Mouse (Mus musculus): ENCODE data around the gene Kcnab1. TPM values are rescaled to one million over a fixed set of nuclear protein-coding genes. Genes with fewer than 3 reads are reported as not detected.

Kcnab1 gene
- polyA plus RNA-seq, 1 experiment: 0.07 TPM

- no peaks in the 10 kb centered on the region for H3K36me3 ChIP-seq (ENCODE audit: control insufficient read depth, insufficient read depth)
- no peaks in the 10 kb centered on the region for H3K79me3 ChIP-seq (ENCODE audit: low read depth)
- no peak overlapping the region for H3K4me3 ChIP-seq (ENCODE audit: insufficient read depth, poor library complexity, severe bottlenecking)
- no peak overlapping the region for H3ac ChIP-seq (ENCODE audit: control insufficient read depth, insufficient read length, low read depth)
- H3K79me2 ChIP-seq (ENCODE audit: control insufficient read depth, insufficient read depth): no peaks in the 10 kb centered on the region
- no peaks in the 10 kb centered on the region for H3K27me3 ChIP-seq (ENCODE audit: control insufficient read depth, insufficient read depth, insufficient read length)
- TF ChIP-seq MYOG (IDR thresholded peaks at IDR 0.05; ENCODE audit: control insufficient read depth, extremely low read depth, insufficient read length): no peak
- TF ChIP-seq MAX (IDR thresholded peaks at IDR 0.05): no peak
- no peak for TF ChIP-seq FOSL1 (IDR thresholded peaks at IDR 0.05; ENCODE audit: insufficient read depth, low read length, poor library complexity, severe bottlenecking)
- no peak for TF ChIP-seq USF1 (IDR thresholded peaks at IDR 0.05; ENCODE audit: low read depth)
- no peak for TF ChIP-seq CTCF (IDR thresholded peaks at IDR 0.05; ENCODE audit: control insufficient read depth, insufficient read depth, insufficient read length)
- TF ChIP-seq MYOD1 (IDR thresholded peaks at IDR 0.05; ENCODE audit: control insufficient read depth, insufficient read length, low read depth): no peak
- TF ChIP-seq CEBPB (IDR thresholded peaks at IDR 0.05; ENCODE audit: low read depth): no peak
Observed at GRCm38 (mm10) chr3:65262506-65263422, 153.6 kb downstream of the Kcnab1 start.

- Histone ChIP-seq H3K36me3 (ENCODE audit: control insufficient read depth, insufficient read depth) (no peaks in the 10 kb centered on the region), H3K79me3 (ENCODE audit: low read depth) (no peaks in the 10 kb centered on the region), H3ac (ENCODE audit: control insufficient read depth, insufficient read length, low read depth) (no peak overlapping the region), H3K79me2 (ENCODE audit: control insufficient read depth, insufficient read depth) (no peaks in the 10 kb centered on the region), H3K4me3 (ENCODE audit: insufficient read depth, poor library complexity, severe bottlenecking) (no peak overlapping the region), H3K27me3 (ENCODE audit: control insufficient read depth, insufficient read depth, insufficient read length) (no peaks in the 10 kb centered on the region)
- no peak for TF ChIP-seq MYOG (IDR thresholded peaks at IDR 0.05; ENCODE audit: control insufficient read depth, extremely low read depth, insufficient read length)
- no peak for TF ChIP-seq USF1 (IDR thresholded peaks at IDR 0.05; ENCODE audit: low read depth)
- TF ChIP-seq CTCF (IDR thresholded peaks at IDR 0.05; ENCODE audit: control insufficient read depth, insufficient read depth, insufficient read length): no peak
- no peak for TF ChIP-seq MYOD1 (IDR thresholded peaks at IDR 0.05; ENCODE audit: control insufficient read depth, insufficient read length, low read depth)
- no peak for TF ChIP-seq CEBPB (IDR thresholded peaks at IDR 0.05; ENCODE audit: low read depth)
- no peak for TF ChIP-seq MAX (IDR thresholded peaks at IDR 0.05)
- no peak for TF ChIP-seq FOSL1 (IDR thresholded peaks at IDR 0.05; ENCODE audit: insufficient read depth, low read length, poor library complexity, severe bottlenecking)
Observed at GRCm38 (mm10) chr3:65273317-65273716, 164.1 kb downstream of the Kcnab1 start.

GRCm38 (mm10) chr3:65277777-65278176, 168.6 kb downstream of the Kcnab1 start:
- no peaks in the 10 kb centered on the region for H3K27me3 ChIP-seq (ENCODE audit: control insufficient read depth, insufficient read depth, insufficient read length)

GRCm38 (mm10) chr3:65283366-65283765, 174.2 kb downstream of the Kcnab1 start:
- Histone ChIP-seq H3ac (ENCODE audit: control insufficient read depth, insufficient read length, low read depth) (no peak overlapping the region), H3K27me3 (ENCODE audit: control insufficient read depth, insufficient read depth, insufficient read length) (no peaks in the 10 kb centered on the region), H3K4me3 (ENCODE audit: insufficient read depth, poor library complexity, severe bottlenecking) (no peak overlapping the region), H3K36me3 (ENCODE audit: control insufficient read depth, insufficient read depth) (no peaks in the 10 kb centered on the region), H3K79me2 (ENCODE audit: control insufficient read depth, insufficient read depth) (no peaks in the 10 kb centered on the region), H3K79me3 (ENCODE audit: low read depth) (no peaks in the 10 kb centered on the region)
- no peak for TF ChIP-seq MYOD1 (IDR thresholded peaks at IDR 0.05; ENCODE audit: control insufficient read depth, insufficient read length, low read depth)
- TF ChIP-seq CTCF (IDR thresholded peaks at IDR 0.05; ENCODE audit: control insufficient read depth, insufficient read depth, insufficient read length): no peak
- no peak for TF ChIP-seq CEBPB (IDR thresholded peaks at IDR 0.05; ENCODE audit: low read depth)
- TF ChIP-seq MYOG (IDR thresholded peaks at IDR 0.05; ENCODE audit: control insufficient read depth, extremely low read depth, insufficient read length): no peak
- no peak for TF ChIP-seq USF1 (IDR thresholded peaks at IDR 0.05; ENCODE audit: low read depth)
- TF ChIP-seq FOSL1 (IDR thresholded peaks at IDR 0.05; ENCODE audit: insufficient read depth, low read length, poor library complexity, severe bottlenecking): no peak
- TF ChIP-seq MAX (IDR thresholded peaks at IDR 0.05): no peak

More at GRCm38 (mm10) chr3:65277777-65278176, 168.6 kb downstream of the Kcnab1 start:
- H3K4me3 ChIP-seq (ENCODE audit: insufficient read depth, poor library complexity, severe bottlenecking): no peak overlapping the region
- no peaks in the 10 kb centered on the region for H3K79me2 ChIP-seq (ENCODE audit: control insufficient read depth, insufficient read depth)
- no peak overlapping the region for H3ac ChIP-seq (ENCODE audit: control insufficient read depth, insufficient read length, low read depth)
- TF ChIP-seq MYOD1 (IDR thresholded peaks at IDR 0.05; ENCODE audit: control insufficient read depth, insufficient read length, low read depth) (no peak), USF1 (IDR thresholded peaks at IDR 0.05; ENCODE audit: low read depth) (no peak), MYOG (IDR thresholded peaks at IDR 0.05; ENCODE audit: control insufficient read depth, extremely low read depth, insufficient read length) (no peak), CEBPB (IDR thresholded peaks at IDR 0.05; ENCODE audit: low read depth) (no peak), MAX (IDR thresholded peaks at IDR 0.05) (no peak), FOSL1 (IDR thresholded peaks at IDR 0.05; ENCODE audit: insufficient read depth, low read length, poor library complexity, severe bottlenecking) (no peak), CTCF (IDR thresholded peaks at IDR 0.05; ENCODE audit: control insufficient read depth, insufficient read depth, insufficient read length) (no peak)
- H3K36me3 ChIP-seq (ENCODE audit: control insufficient read depth, insufficient read depth): no peaks in the 10 kb centered on the region
- H3K79me3 ChIP-seq (ENCODE audit: low read depth): no peaks in the 10 kb centered on the region

- TF ChIP-seq USF1 (IDR thresholded peaks at IDR 0.05; ENCODE audit: low read depth) (no peak), MAX (IDR thresholded peaks at IDR 0.05) (no peak), MYOD1 (IDR thresholded peaks at IDR 0.05; ENCODE audit: control insufficient read depth, insufficient read length, low read depth) (no peak), CTCF (IDR thresholded peaks at IDR 0.05; ENCODE audit: control insufficient read depth, insufficient read depth, insufficient read length) (no peak), CEBPB (IDR thresholded peaks at IDR 0.05; ENCODE audit: low read depth) (no peak), MYOG (IDR thresholded peaks at IDR 0.05; ENCODE audit: control insufficient read depth, extremely low read depth, insufficient read length) (no peak), FOSL1 (IDR thresholded peaks at IDR 0.05; ENCODE audit: insufficient read depth, low read length, poor library complexity, severe bottlenecking) (no peak)
- H3K79me2 ChIP-seq (ENCODE audit: control insufficient read depth, insufficient read depth): no peaks in the 10 kb centered on the region
- no peaks in the 10 kb centered on the region for H3K36me3 ChIP-seq (ENCODE audit: control insufficient read depth, insufficient read depth)
- no peaks in the 10 kb centered on the region for H3K79me3 ChIP-seq (ENCODE audit: low read depth)
- no peak overlapping the region for H3K4me3 ChIP-seq (ENCODE audit: insufficient read depth, poor library complexity, severe bottlenecking)
- no peaks in the 10 kb centered on the region for H3K27me3 ChIP-seq (ENCODE audit: control insufficient read depth, insufficient read depth, insufficient read length)
- no peak overlapping the region for H3ac ChIP-seq (ENCODE audit: control insufficient read depth, insufficient read length, low read depth)
Observed at GRCm38 (mm10) chr3:65288994-65289393, 179.8 kb downstream of the Kcnab1 start.

Measured in C2C12 (cell line).